In the genomic region with DNA sequence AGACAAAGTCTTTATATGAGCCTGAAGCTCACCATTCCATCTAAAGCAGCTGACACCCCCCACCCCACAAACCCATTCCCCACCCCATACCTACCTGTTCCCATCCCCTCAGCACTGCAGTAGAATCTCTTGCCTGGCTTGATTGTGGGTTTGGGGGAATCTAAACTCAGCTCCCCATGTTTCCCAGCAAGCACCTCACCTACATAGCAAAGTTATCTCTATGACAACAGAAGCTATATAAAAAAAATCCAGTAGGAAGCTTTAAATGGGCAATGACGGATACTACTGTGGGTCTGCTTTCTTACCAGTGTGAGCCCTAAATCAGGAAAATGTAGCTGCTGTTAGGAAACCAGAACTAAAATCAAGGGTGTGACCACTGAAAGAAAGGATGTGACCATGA, we compare ENCODE assay signal across 22 mouse cellular contexts.
A peak's percentile ranks its signal among the peaks of the same experiment; 100 is the strongest.
DNase-seq lines count a peak whose midpoint lies in the region; ATAC-seq and TF ChIP-seq lines count a peak whose summit lies in the region.
"Had no signal": no experiment of that assay in that cellular context is flagged by ENCODE, and none has a peak within 500 bp of the region (broad histone marks: within the 10 kb centered on the region; RNA-seq: fewer than 3 reads in every experiment).

No protein-coding gene starts in this region.

- 80% methylated on average over 1 of the region's 1 CpGs for WGBS in midbrain, embryonic 11.5 days
- WGBS in midbrain, postnatal 0 days: 51% methylated on average over 1 of the region's 1 CpGs

- no peak overlapping the region for H3K4me3 ChIP-seq in midbrain, embryonic 11.5 days (ENCODE audit: low read depth, low read length)
- H3K4me3 ChIP-seq in midbrain, postnatal 0 days (ENCODE audit: low read depth, low read length): no peak overlapping the region
- H3K4me3 ChIP-seq: embryonic facial prominence, embryonic 13.5 days; embryonic facial prominence, embryonic 15.5 days; erythroblast, embryonic 14.5 days; forebrain, embryonic 10.5 days; forebrain, embryonic 12.5 days had no signal

- H3K36me3 ChIP-seq in midbrain, embryonic 11.5 days (ENCODE audit: control insufficient read depth, insufficient read depth, low read length): no peaks in the 10 kb centered on the region
- H3K36me3 ChIP-seq in midbrain, postnatal 0 days (ENCODE audit: insufficient read depth, low read length): no peaks in the 10 kb centered on the region
- H3K36me3 ChIP-seq: embryonic facial prominence, embryonic 13.5 days; embryonic facial prominence, embryonic 15.5 days; forebrain, embryonic 10.5 days; forebrain, embryonic 12.5 days had no signal

- H3K9me3 ChIP-seq in midbrain, embryonic 11.5 days (ENCODE audit: control insufficient read depth, low read length): no peaks in the 10 kb centered on the region
- H3K9me3 ChIP-seq in midbrain, postnatal 0 days (ENCODE audit: low read length): no peaks in the 10 kb centered on the region
- H3K9me3 ChIP-seq: embryonic facial prominence, embryonic 13.5 days; embryonic facial prominence, embryonic 15.5 days; forebrain, embryonic 10.5 days; forebrain, embryonic 12.5 days had no signal

- no peaks in the 10 kb centered on the region for H3K27me3 ChIP-seq in midbrain, embryonic 11.5 days (ENCODE audit: control insufficient read depth, insufficient read depth, low read length)
- H3K27me3 ChIP-seq in midbrain, postnatal 0 days (ENCODE audit: insufficient read depth, low read length): no peaks in the 10 kb centered on the region
- H3K27me3 ChIP-seq: embryonic facial prominence, embryonic 13.5 days; embryonic facial prominence, embryonic 15.5 days; forebrain, embryonic 12.5 days had no signal

- intact Hi-C loops in heart, postnatal 14 days (cut with DNase I): no loop called here

- H3K9ac ChIP-seq in midbrain, embryonic 11.5 days (ENCODE audit: low read length): no peak overlapping the region
- H3K9ac ChIP-seq in midbrain, postnatal 0 days (replicated peaks; ENCODE audit: low read length, poor library complexity, severe bottlenecking): no peak overlapping the region
- H3K9ac ChIP-seq: embryonic facial prominence, embryonic 13.5 days; embryonic facial prominence, embryonic 15.5 days; forebrain, embryonic 12.5 days had no signal

- no peak for ATAC-seq in midbrain, embryonic 11.5 days (ENCODE audit: low FRiP score)
- no peak for ATAC-seq in midbrain, postnatal 0 days (ENCODE audit: low FRiP score)
- ATAC-seq: forebrain, embryonic 14.5 days; forebrain, embryonic 16.5 days had no signal

- TF ChIP-seq CTCF in midbrain, postnatal 0 days (IDR thresholded peaks at IDR 0.05): no peak

- peak; percentile 67 for DNase-seq in heart, adult 11 months
- DNase-seq in heart, postnatal 14 days: no peak
- DNase-seq in midbrain, embryonic 11.5 days (ENCODE audit: low spot score, missing footprints): peak; percentile 39
- DNase-seq in midbrain, postnatal 0 days (ENCODE audit: low spot score): no peak
- DNase-seq in induced T-regulatory cell, adult 2 months (ENCODE audit: low read depth): peak; percentile 7
- DNase-seq in adrenal gland, postnatal 25 days: no peak
- DNase-seq: adrenal gland, adult 2 months; adrenal gland, postnatal 10 days; adrenal gland, postnatal 36 days; cerebellum, adult 11-12 months; cerebellum, adult 2 months; cerebellum, adult 9-10 months; cerebellum, postnatal 10 days; cerebellum, postnatal 25 days; embryo, embryonic 11 days had no signal

- H3K27ac ChIP-seq in midbrain, embryonic 11.5 days (ENCODE audit: low read depth, low read length): no peak overlapping the region
- no peak overlapping the region for H3K27ac ChIP-seq in midbrain, postnatal 0 days (ENCODE audit: low read depth, low read length)
- H3K27ac ChIP-seq: embryonic facial prominence, embryonic 13.5 days; embryonic facial prominence, embryonic 15.5 days; forebrain, embryonic 10.5 days; forebrain, embryonic 12.5 days had no signal

- no peak overlapping the region for H3K4me2 ChIP-seq in midbrain, embryonic 11.5 days
- no peak overlapping the region for H3K4me2 ChIP-seq in midbrain, postnatal 0 days (ENCODE audit: low read depth, low read length, poor library complexity, severe bottlenecking)
- H3K4me2 ChIP-seq: embryonic facial prominence, embryonic 13.5 days; embryonic facial prominence, embryonic 15.5 days; forebrain, embryonic 12.5 days had no signal

- no peaks in the 10 kb centered on the region for H3K4me1 ChIP-seq in midbrain, embryonic 11.5 days (ENCODE audit: control insufficient read depth, insufficient read depth, low read length)
- 0 out of 2 replicates have a peak, but pooled peaks cover 3% of the 10 kb centered on the region for H3K4me1 ChIP-seq in midbrain, postnatal 0 days (ENCODE audit: insufficient read depth, low read length)
- H3K4me1 ChIP-seq: embryonic facial prominence, embryonic 13.5 days; embryonic facial prominence, embryonic 15.5 days had no signal

Comparison
In these comparisons a context has a peak if more than half of its experiments do, and no peak if none do; other contexts are left out.
1. DNase-seq: peak in heart, adult 11 months (single experiment), midbrain, embryonic 11.5 days (single experiment) and induced T-regulatory cell, adult 2 months (single experiment); none in heart, postnatal 14 days (0 of 2), midbrain, postnatal 0 days (single experiment) and adrenal gland, postnatal 25 days (single experiment).